Mouse (Mus musculus) urinary bladder, postnatal 4 days (tissue): ENCODE data around the gene Olfr877.

ENCODE experiments used
- DNase-seq, 2 experiments: peaks; one replicate each; pipeline ENCODE4 v3.0.0; 2021 to 2022; ENCODE audit warnings: low spot score in 2 of 2

Gene Olfr877

GRCm38 (mm10) chr9:37853969-37854368 is at the start of gene Olfr877:
Gene Olfr877, plus strand, starts transcription at chr9:37854269.
- no peak for DNase-seq

- no peak for DNase-seq
Observed at GRCm38 (mm10) chr9:37807235-37807634, 46.8 kb upstream of the Olfr877 start.

GRCm38 (mm10) chr9:37808456-37808855 is 45.6 kb upstream of the Olfr877 start:
- DNase-seq: no peak

- DNase-seq: no peak
Observed at GRCm38 (mm10) chr9:37808976-37809375, 45.1 kb upstream of the Olfr877 start.

GRCm38 (mm10) chr9:37814696-37815095 is 39.4 kb upstream of the Olfr877 start:
- no peak for DNase-seq

GRCm38 (mm10) chr9:37829881-37830280 is 24.2 kb upstream of the Olfr877 start:
- no peak for DNase-seq

- no peak for DNase-seq
Observed at GRCm38 (mm10) chr9:37833341-37833740, 20.7 kb upstream of the Olfr877 start.

- DNase-seq: no peak
Observed at GRCm38 (mm10) chr9:37849267-37849666, 4.8 kb upstream of the Olfr877 start.

- no peak for DNase-seq
Observed at GRCm38 (mm10) chr9:37863325-37863724, 9.3 kb downstream of the Olfr877 start.

- no peak for DNase-seq
Observed at GRCm38 (mm10) chr9:37870246-37870645, 16.2 kb downstream of the Olfr877 start.

- DNase-seq: no peak
Observed at GRCm38 (mm10) chr9:37871097-37871496, 17.0 kb downstream of the Olfr877 start.

GRCm38 (mm10) chr9:37871536-37871935 is 17.5 kb downstream of the Olfr877 start:
- DNase-seq: no peak

- DNase-seq: no peak
Observed at GRCm38 (mm10) chr9:37890960-37891359, 36.9 kb downstream of the Olfr877 start.

GRCm38 (mm10) chr9:37896661-37897060 is 42.6 kb downstream of the Olfr877 start, which contains the start of gene Olfr145:
Gene Olfr145, plus strand, starts transcription at chr9:37896724.
- no peak for DNase-seq

- DNase-seq: no peak
Observed at GRCm38 (mm10) chr9:37905555-37905954, 51.5 kb downstream of the Olfr877 start.
